Mouse (Mus musculus): Measurements from ENCODE around the gene Lasp1. TPM values are rescaled to one million over a fixed set of nuclear protein-coding genes. Genes with fewer than 3 reads are reported as not detected.
"Not testable (repeated sequence)": the region's sequence is repeated elsewhere in the genome, so short reads cannot be mapped to it uniquely, and the experiment has no call there.

Gene Lasp1
- polyA plus RNA-seq, 1 experiment from 2014 or later: 138 TPM

DNA sequence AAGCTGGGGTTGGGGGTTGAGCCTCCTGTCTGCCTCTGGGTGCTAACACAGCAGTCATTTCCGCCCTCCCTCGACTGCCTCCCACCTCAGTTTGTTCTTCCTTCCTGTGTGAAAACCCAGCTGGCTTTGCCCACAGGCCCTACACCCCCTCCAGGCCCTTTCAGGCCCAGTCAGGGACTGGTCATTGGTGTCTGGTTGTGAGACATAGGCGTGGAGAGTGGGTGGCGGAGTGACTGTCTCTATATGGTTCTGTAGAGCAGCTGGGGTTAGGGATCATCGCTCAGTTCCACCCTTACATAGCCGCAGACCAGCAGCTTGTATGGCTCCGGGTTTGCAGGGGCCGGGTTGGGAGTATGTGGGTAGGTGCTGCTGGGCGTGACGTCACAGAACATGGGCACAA lies 26.5 kb downstream of the Lasp1 start:
- Histone ChIP-seq H3K4me3 (no peak overlapping the region), H3K27ac (no peak overlapping the region), H3K4me2 (replicated peaks) (no peak overlapping the region), H3K4me1 (no peaks in the 10 kb centered on the region), H3K9me3 (no peaks in the 10 kb centered on the region), H3K36me3 (peaks cover 91% of the 10 kb centered on the region), H3K9ac (no peak overlapping the region), H3K27me3 (no peaks in the 10 kb centered on the region)
- WGBS: 81% methylated on average over 10 of the region's 10 CpGs
- ATAC-seq (ENCODE audit: low FRiP score, low read depth): no peak

DNA sequence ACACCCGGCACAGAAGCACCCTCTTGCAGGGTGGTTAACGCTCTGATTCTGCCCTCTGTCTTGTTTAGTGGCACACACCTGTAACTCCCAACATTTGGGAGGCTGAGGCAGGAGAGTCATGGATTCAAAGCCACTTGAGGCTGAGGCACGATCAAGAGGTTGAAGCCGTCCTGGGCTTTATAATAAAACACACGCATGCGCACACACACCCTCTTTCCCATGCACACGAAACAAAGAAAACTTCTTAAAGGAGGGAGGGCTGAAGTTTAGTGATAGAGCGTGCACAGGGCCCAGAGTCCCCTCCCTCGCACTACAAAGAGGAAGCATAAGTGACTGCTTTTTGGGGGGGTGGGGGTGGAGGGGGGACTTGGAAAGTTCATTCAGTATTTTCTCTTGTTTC lies 27.2 kb downstream of the Lasp1 start:
- no peak for ATAC-seq (ENCODE audit: low FRiP score, low read depth)
- Histone ChIP-seq H3K4me1 (no peaks in the 10 kb centered on the region), H3K27ac (no peak overlapping the region), H3K9me3 (no peaks in the 10 kb centered on the region), H3K9ac (no peak overlapping the region), H3K4me2 (replicated peaks) (no peak overlapping the region), H3K4me3 (no peak overlapping the region), H3K36me3 (peaks cover 91% of the 10 kb centered on the region), H3K27me3 (no peaks in the 10 kb centered on the region)
- WGBS: 88% methylated on average over 9 of the region's 9 CpGs

DNA sequence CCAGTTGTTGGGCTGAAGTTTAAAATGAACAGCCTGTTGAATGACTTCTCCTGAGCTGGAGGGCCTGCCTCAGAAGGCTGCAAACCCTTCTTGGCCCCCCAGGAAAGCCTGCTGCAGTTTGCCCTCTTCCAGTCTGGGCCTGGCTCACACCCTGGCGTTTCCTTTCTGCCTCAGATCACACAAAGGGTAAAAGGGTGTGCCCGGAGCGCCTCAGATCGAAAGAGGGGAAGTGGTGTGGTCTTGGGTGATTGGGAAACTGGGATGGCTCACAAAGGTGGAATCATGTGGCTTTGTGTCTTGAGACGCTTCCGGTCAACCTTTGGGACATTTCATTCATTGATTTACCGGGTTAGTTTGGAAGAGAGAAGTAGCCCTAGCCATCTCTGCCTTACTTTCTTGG lies 27.6 kb downstream of the Lasp1 start:
- H3K27me3 ChIP-seq: no peaks in the 10 kb centered on the region
- no peaks in the 10 kb centered on the region for H3K4me1 ChIP-seq
- no peaks in the 10 kb centered on the region for H3K9me3 ChIP-seq
- WGBS: 76% methylated on average over 7 of the region's 7 CpGs
- no peak overlapping the region for H3K4me2 ChIP-seq (replicated peaks)
- H3K36me3 ChIP-seq: peaks cover 90% of the 10 kb centered on the region
- no peak overlapping the region for H3K9ac ChIP-seq
- no peak overlapping the region for H3K4me3 ChIP-seq
- ATAC-seq (ENCODE audit: low FRiP score, low read depth): no peak
- H3K27ac ChIP-seq: no peak overlapping the region

DNA sequence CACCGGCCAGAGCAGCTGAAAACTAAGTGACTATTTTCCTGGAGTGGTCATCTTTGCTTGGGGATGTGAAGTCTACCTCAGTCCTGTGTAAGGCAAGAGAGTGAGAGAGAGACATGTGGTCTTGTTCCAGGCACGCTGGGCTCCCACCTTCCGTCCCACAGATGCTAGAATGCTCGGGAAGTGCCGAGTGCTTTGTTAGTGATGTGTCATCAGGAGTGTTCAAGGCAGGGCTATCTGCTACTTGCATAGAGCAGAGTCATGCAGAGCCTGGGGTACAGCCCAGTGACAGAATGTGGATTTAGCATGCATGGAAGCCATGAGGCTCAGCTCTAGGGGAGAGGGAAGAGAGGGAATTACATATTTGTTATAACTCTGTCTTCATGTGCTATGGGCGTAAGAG lies 28.9 kb downstream of the Lasp1 start:
- no peaks in the 10 kb centered on the region for H3K9me3 ChIP-seq
- H3K4me3 ChIP-seq: no peak overlapping the region
- H3K9ac ChIP-seq: no peak overlapping the region
- ATAC-seq (ENCODE audit: low FRiP score, low read depth): no peak
- no peak overlapping the region for H3K4me2 ChIP-seq (replicated peaks)
- H3K4me1 ChIP-seq: no peaks in the 10 kb centered on the region
- peaks cover 92% of the 10 kb centered on the region for H3K36me3 ChIP-seq
- no peak overlapping the region for H3K27ac ChIP-seq
- no peaks in the 10 kb centered on the region for H3K27me3 ChIP-seq
- 84% methylated on average over 6 of the region's 6 CpGs for WGBS

DNA sequence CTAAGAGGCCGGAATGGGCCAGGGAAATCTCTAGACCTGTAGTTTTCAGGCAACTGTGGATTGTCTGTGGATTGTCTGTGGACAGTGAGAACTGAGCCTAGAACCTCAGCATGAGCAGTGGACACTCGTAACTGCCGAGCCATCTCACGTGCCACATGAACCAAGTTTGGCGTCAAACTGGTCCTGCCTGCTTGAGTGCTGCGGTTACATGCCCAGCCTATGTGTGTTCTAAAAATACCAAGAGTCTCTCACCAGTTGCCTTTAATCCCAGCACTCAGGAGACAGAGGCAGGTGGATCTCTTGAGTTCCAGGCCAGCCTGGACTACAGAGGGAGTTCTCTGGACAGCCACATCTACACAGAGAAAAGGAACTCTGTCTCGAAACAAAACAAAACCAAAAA lies 30.6 kb downstream of the Lasp1 start:
- no peak for ATAC-seq (ENCODE audit: low FRiP score, low read depth)
- no peak overlapping the region for H3K9ac ChIP-seq
- H3K27me3 ChIP-seq: no peaks in the 10 kb centered on the region
- H3K4me2 ChIP-seq (replicated peaks): no peak overlapping the region
- no peaks in the 10 kb centered on the region for H3K9me3 ChIP-seq
- peaks cover 91% of the 10 kb centered on the region for H3K36me3 ChIP-seq
- H3K4me3 ChIP-seq: no peak overlapping the region
- H3K27ac ChIP-seq: no peak overlapping the region
- WGBS: 90% methylated on average over 7 of the region's 7 CpGs
- no peaks in the 10 kb centered on the region for H3K4me1 ChIP-seq

DNA sequence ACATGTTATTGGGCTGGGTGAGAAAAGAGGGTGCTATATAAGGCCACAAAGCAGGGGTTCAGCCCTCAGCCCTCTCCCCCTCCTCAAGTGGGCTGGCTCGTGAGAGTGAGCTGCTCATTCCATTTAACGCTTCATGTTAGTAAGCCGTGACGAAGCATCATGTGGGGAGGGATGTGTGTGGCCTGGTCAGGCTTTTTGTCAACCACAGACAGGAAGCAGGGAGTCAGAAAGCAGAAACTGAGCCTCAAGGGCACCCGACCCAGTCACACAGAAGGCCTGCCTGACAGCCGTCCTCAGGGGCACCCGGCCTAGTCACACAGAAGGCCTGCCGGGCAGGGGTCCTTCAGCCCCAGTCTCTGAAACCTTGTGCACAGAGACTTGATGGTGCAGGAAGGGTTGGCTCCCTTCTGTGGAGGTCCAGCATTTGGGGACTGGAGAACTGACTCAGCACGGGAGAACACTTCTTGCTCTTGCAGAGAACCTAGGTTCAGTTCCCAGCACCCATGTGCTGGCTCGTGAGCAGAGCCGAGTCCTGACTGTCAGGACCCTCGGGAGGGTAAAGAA lies 31.2 kb downstream of the Lasp1 start:
- no peaks in the 10 kb centered on the region for H3K4me1 ChIP-seq
- no peak overlapping the region for H3K27ac ChIP-seq
- H3K4me3 ChIP-seq: no peak overlapping the region
- no peak overlapping the region for H3K9ac ChIP-seq
- WGBS: 89% methylated on average over 12 of the region's 12 CpGs
- peaks cover 91% of the 10 kb centered on the region for H3K36me3 ChIP-seq
- no peaks in the 10 kb centered on the region for H3K9me3 ChIP-seq
- H3K27me3 ChIP-seq: no peaks in the 10 kb centered on the region
- no peak overlapping the region for H3K4me2 ChIP-seq (replicated peaks)
- ATAC-seq (ENCODE audit: low FRiP score, low read depth): no peak

DNA sequence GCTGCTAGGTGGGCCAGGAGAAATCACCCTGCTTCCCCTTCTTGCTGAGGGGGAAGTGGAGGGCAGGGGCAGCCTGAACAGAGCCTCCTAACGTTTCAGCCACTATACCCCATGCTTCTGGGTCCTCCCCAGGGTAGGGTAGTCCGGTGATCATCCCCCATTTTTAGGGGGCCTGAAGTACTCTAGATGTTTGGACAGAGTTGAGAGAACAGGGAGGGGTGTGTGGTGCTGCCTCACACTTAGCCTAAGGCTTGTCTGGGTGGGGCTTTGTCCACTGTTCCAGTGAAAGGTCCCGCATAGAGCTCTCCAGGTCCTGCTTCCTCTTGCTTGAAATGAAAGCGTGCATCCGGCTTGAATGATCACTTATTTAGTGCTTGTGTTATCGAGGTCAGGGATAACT lies 31.7 kb downstream of the Lasp1 start:
- 90% methylated on average over 6 of the region's 6 CpGs for WGBS
- Histone ChIP-seq H3K4me1 (no peaks in the 10 kb centered on the region), H3K9ac (no peak overlapping the region), H3K4me3 (no peak overlapping the region), H3K27me3 (no peaks in the 10 kb centered on the region), H3K27ac (no peak overlapping the region), H3K4me2 (replicated peaks) (no peak overlapping the region), H3K36me3 (peaks cover 91% of the 10 kb centered on the region), H3K9me3 (no peaks in the 10 kb centered on the region)
- no peak for ATAC-seq (ENCODE audit: low FRiP score, low read depth)

DNA sequence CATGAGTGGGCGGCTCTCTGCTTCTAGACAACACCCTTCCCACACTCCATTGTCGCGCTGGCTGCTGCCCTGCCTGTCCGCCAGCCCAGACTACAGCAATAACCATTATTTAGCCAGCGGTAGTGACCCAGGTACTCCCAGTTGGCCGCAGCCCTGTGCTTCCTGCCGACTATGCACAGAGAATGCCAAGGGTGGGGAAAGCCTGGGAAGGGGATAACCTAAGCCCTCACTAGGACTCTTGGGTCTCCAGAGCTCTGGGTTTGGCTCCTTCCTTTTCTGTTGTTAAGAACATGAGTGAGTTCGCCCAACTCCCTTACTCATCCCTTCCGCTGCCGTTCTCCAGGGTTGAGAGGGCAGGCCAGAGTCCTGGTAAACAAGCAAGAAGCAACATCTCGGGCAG lies 33.2 kb downstream of the Lasp1 start:
- H3K27me3 ChIP-seq: no peaks in the 10 kb centered on the region

DNA sequence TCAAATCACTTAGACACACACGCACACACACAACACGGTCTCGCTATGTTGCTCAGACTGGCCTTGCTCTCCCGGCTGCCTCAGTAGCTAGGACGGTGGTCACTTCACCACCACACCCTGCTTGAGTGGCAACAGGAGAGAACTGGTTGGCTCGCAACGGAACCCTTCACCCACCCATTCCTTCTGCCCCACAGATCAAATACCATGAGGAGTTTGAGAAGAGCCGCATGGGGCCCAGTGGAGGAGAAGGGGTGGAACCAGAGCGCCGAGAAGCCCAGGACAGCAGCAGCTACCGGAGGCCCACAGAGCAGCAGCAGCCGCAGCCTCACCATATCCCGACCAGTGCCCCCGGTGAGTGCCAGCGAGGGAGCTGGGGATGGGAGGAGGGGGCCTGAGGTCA lies 34.6 kb downstream of the Lasp1 start:
- Histone ChIP-seq H3K9ac (no peak overlapping the region), H3K27me3 (no peaks in the 10 kb centered on the region), H3K9me3 (no peaks in the 10 kb centered on the region), H3K36me3 (peaks cover 92% of the 10 kb centered on the region), H3K4me1 (no peaks in the 10 kb centered on the region), H3K4me2 (replicated peaks) (no peak overlapping the region), H3K4me3 (no peak overlapping the region), H3K27ac (no peak overlapping the region)
- 87% methylated on average over 15 of the region's 15 CpGs for WGBS
- ATAC-seq (ENCODE audit: low FRiP score, low read depth): no peak

More for the DNA sequence above, 33.2 kb downstream of the Lasp1 start:
- H3K4me1 ChIP-seq: no peaks in the 10 kb centered on the region
- H3K9me3 ChIP-seq: no peaks in the 10 kb centered on the region
- H3K4me2 ChIP-seq (replicated peaks): no peak overlapping the region
- ATAC-seq (ENCODE audit: low FRiP score, low read depth): no peak
- no peak overlapping the region for H3K27ac ChIP-seq
- no peak overlapping the region for H3K4me3 ChIP-seq
- peaks cover 91% of the 10 kb centered on the region for H3K36me3 ChIP-seq
- H3K9ac ChIP-seq: no peak overlapping the region
- WGBS: 85% methylated on average over 11 of the region's 11 CpGs

DNA sequence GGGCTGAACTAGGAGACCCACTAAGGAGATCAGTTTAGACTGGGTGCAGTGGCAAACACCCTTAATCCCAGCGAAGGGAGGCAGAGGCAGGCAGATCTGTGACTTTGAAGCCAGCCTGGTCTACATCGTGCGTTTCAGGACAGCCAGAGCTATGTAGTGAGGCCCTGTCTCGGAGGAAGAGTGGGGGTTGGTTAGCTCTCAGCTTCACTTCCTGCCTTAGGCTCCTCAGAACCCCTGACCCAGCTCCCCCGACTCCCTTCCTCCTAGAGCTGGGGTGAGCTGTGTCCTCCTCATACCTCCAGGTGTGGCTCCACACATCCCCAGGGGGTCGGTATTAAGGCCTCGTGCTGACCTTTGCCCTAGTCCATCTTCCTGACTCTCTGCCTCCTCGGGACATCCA lies 37.7 kb downstream of the Lasp1 start:
- no peak for ATAC-seq (ENCODE audit: low FRiP score, low read depth)
- WGBS: 61% methylated on average over 8 of the region's 8 CpGs
- peaks cover 14% of the 10 kb centered on the region for H3K4me1 ChIP-seq
- no peaks in the 10 kb centered on the region for H3K27me3 ChIP-seq
- no peak overlapping the region for H3K9ac ChIP-seq
- peaks cover 69% of the 10 kb centered on the region for H3K36me3 ChIP-seq
- no peak overlapping the region for H3K4me3 ChIP-seq
- H3K27ac ChIP-seq: no peak overlapping the region
- no peak overlapping the region for H3K4me2 ChIP-seq (replicated peaks)
- no peaks in the 10 kb centered on the region for H3K9me3 ChIP-seq

DNA sequence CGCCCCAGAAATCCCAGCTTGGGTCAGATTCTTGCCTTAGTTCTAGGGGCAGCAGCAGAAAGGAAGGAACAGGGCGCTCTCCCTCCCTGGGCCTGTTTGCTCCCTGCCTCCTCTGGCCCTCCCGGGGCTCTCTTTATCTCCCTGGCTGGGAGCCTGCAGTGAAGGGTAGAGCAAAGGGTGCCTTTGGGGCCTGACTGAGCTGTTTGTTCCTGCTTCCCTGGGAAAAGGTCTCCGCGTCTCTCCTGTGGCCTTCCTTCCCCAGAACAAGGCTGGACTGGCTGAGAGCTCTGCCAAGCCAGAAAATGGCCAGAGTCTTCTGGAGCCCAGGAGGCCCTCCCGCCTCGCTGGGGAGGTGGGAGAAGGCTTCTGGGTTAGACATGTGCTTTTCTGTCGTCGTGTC lies 38.3 kb downstream of the Lasp1 start:
- H3K27me3 ChIP-seq; H3K9ac ChIP-seq; H3K9me3 ChIP-seq; ATAC-seq (ENCODE audit: low FRiP score, low read depth); H3K4me3 ChIP-seq; H3K4me2 ChIP-seq (replicated peaks); H3K27ac ChIP-seq: not testable (repeated sequence)
- H3K4me1 ChIP-seq: peaks cover 19% of the 10 kb centered on the region
- 79% methylated on average over 9 of the region's 9 CpGs for WGBS
- peaks cover 64% of the 10 kb centered on the region for H3K36me3 ChIP-seq

DNA sequence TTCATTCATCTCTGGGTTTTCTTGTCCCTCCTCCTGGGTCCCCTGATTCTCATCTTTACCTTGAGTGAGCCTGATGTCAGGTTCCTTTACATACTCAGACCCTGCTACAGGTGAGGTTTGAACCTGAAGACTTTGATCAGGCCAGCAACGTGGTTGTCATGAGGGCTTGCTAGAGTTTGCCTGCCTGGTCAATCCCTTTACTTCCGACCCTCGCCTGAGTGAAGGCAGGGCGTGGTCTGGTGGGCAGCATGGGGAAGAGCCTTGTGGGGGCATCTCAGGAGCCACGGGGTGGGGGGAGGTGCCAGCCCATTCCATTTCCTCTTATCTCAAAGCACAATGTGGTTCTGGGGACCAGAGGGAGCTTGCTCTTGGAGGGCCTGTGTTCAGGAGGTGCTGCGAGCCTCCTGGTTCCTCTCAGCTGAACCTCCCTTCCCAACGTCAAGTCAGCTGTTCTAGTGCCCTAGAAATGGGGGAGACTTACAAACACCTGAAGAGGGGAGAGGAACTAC lies 38.9 kb downstream of the Lasp1 start:
- peaks cover 58% of the 10 kb centered on the region for H3K36me3 ChIP-seq

DNA sequence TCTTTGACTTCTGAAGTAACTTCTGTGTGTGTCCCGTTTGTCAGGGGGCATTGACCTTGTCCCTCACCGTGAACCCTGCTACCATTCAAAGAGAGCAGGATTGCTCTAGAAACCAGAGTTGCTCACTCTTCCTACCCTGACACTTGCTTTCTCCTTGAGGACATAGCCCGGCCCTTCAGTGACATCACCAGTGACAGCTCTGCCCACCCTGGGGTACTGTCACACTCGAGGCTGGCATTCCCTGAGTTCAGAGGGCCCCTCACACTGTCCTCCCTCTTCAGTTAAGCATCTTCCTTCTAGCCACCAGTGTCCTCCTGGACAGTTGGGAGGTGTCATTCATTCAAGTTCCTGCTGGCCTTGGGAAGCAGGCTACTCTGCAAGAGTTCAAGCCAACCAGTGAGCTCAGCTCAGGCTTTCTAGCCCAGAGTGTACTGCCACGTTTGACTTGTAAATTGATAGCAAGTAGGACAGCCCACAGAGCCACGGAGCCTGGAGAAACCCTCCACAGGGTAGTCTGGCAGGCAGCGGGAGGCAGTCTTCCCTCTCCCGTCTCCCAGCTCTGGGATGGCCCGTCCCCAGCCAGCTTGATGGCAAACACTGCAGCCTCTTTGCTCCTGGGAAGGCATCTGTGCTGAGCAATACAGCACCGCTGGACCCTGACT lies 40.1 kb downstream of the Lasp1 start:
- no peak for ATAC-seq (ENCODE audit: low FRiP score, low read depth)
- Histone ChIP-seq H3K27ac (peak overlapping the region; percentile 55; the same call in 1 of the 2 replicates), H3K36me3 (peaks cover 50% of the 10 kb centered on the region), H3K9ac (no peak overlapping the region), H3K4me3 (no peak overlapping the region), H3K9me3 (no peaks in the 10 kb centered on the region), H3K27me3 (no peaks in the 10 kb centered on the region), H3K4me2 (replicated peaks) (no peak overlapping the region), H3K4me1 (peaks cover 22% of the 10 kb centered on the region)
- WGBS: 36% methylated on average over 10 of the region's 10 CpGs

More for the DNA sequence above, 38.9 kb downstream of the Lasp1 start:
- H3K9me3 ChIP-seq: no peaks in the 10 kb centered on the region
- no peak overlapping the region for H3K4me2 ChIP-seq (replicated peaks)
- 82% methylated on average over 7 of the region's 7 CpGs for WGBS
- ATAC-seq (ENCODE audit: low FRiP score, low read depth): no peak
- H3K9ac ChIP-seq: no peak overlapping the region
- peaks cover 22% of the 10 kb centered on the region for H3K4me1 ChIP-seq
- no peak overlapping the region for H3K27ac ChIP-seq
- H3K27me3 ChIP-seq: no peaks in the 10 kb centered on the region
- H3K4me3 ChIP-seq: no peak overlapping the region
